Mouse (Mus musculus) intestine, postnatal 0 days (tissue): ENCODE data around the gene Miga1. TPM values are rescaled to one million over a fixed set of nuclear protein-coding genes. Genes with fewer than 3 reads are reported as not detected.

ENCODE experiments used
- ATAC-seq: fragments of 200-750 bp; cut with Nextera tagmentation; 2 replicates; pipeline ENCODE4 v1.8.0; 2017; ENCODE audit warnings: mild to moderate bottlenecking, moderate TSS enrichment, moderate library complexity
- H3K27ac ChIP-seq: fragments of 300-500 bp; sonication (generic); 2 replicates; pipeline ENCODE4 v1.5.1; 2014; ENCODE audit warnings: mild to moderate bottlenecking, low read depth, low read length, moderate library complexity
- H3K27me3 ChIP-seq: fragments of 300-500 bp; sonication (generic); replicated peaks from 2 replicates; pipeline ENCODE4 v1.6.1; 2014; ENCODE audit warnings: low read length, mixed read lengths; ENCODE audit not compliant: control insufficient read depth, insufficient read depth
- H3K36me3 ChIP-seq: fragments of 300-500 bp; sonication (generic); 2 replicates; pipeline ENCODE4 v1.6.1; 2014; ENCODE audit warnings: mild to moderate bottlenecking, moderate library complexity; ENCODE audit not compliant: control insufficient read depth, insufficient read depth
- H3K4me1 ChIP-seq: fragments of 300-500 bp; sonication (generic); replicated peaks from 2 replicates; pipeline ENCODE4 v1.6.1; 2014; ENCODE audit warnings: antibody characterized with exemption, low read length, mixed read lengths; ENCODE audit not compliant: control insufficient read depth, insufficient read depth
- H3K4me2 ChIP-seq: fragments of 300-500 bp; sonication (generic); replicated peaks from 2 replicates; pipeline ENCODE4 v1.6.1; 2014; ENCODE audit warnings: low read depth, mild to moderate bottlenecking, moderate library complexity
- H3K4me3 ChIP-seq: fragments of 300-500 bp; sonication (generic); 2 replicates; pipeline ENCODE4 v1.5.1; 2014; ENCODE audit warnings: low read depth, low read length
- H3K9ac ChIP-seq: fragments of 300-500 bp; sonication (generic); 2 replicates; pipeline ENCODE4 v1.6.1; 2014; ENCODE audit warnings: mild to moderate bottlenecking, low read depth, low read length
- H3K9me3 ChIP-seq: fragments of 300-500 bp; sonication (generic); 2 replicates; pipeline ENCODE4 v1.6.1; 2016; ENCODE audit warnings: mixed run types; ENCODE audit not compliant: control insufficient read depth
- CTCF ChIP-seq: sonication (generic); IDR thresholded peaks from 2 replicates; pipeline ENCODE4 v1.5.1; 2016; ENCODE audit warnings: low read depth, mild to moderate bottlenecking, control low read depth, antibody characterized with exemption, moderate library complexity
- WGBS: fragments of 180-500 bp; shearing (Covaris S2); extraction: QIAGEN DNeasy Blood & Tissue Kit; methylation state at CpG from one replicate; pipeline ENCODE4 v1.1.7; 2014; 5-methylcytosine and 5-hydroxymethylcytosine counted together
- polyA plus RNA-seq: library from polyadenylated mRNA; unstranded; fragments of >200 nt; fragmentation: Nextera tagmentation; extraction: Ambion mirVana; gene quantifications from 2 replicates; pipeline ENCODE4 v1.2.1, GENCODE M21; 2015

Gene Miga1
- polyA plus RNA-seq, 1 experiment from 2014 or later, result 5.8 TPM

DNA sequence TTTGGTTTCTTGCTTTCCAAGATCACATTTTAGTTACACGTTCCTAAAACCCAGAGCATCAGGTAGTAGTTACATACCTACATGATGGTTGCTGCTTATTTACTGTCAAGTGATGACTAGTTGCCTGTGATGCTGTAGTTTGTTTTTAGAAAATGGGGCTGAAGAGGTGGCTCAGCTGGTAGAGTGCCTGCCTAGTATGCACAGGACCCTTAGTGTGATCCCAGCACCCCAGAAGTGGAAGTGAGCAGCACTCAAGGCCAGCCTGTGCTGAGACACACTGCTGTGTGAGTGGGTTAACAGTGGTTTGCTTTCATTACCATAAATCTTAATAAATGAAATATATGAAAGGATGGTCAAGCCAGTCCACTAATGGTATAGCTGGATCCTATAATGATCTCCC is 100.6 kb downstream of the Miga1 start:
- Histone ChIP-seq H3K27me3 (no peaks in the 10 kb centered on the region), H3K4me3 (no peak overlapping the region), H3K4me2 (no peak overlapping the region), H3K27ac (no peak overlapping the region), H3K36me3 (peaks cover 20% of the 10 kb centered on the region; the same call in 1 of the 2 replicates), H3K4me1 (peaks cover 6% of the 10 kb centered on the region; the same call in 1 of the 2 replicates), H3K9ac (no peak overlapping the region), H3K9me3 (no peaks in the 10 kb centered on the region)
- no peak for ATAC-seq
- TF ChIP-seq CTCF, result no peak
- 94% methylated on average over 1 of the region's 1 CpGs for WGBS

DNA sequence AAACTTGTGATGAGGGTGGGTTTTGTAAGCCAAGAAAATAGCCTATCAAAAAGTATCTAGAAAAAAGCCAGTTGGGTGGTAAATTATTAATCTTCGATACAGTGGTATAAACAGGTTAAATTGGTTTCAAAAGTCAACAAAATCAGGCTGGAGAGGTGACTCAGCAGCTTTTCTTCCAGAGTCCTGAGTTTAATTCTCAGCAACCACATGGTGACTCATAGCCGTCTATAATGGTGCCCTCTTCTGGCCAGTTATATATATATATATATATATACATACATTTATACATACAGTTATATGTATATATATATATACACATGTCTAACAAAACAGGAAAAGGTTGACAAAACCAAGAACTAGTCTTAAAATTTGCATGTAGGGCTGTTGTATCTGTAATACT is 101.4 kb downstream of the Miga1 start:
- H3K36me3 ChIP-seq, result peaks cover 25% of the 10 kb centered on the region; the same call in 1 of the 2 replicates
- no peak overlapping the region for H3K27ac ChIP-seq
- peak; percentile 69 for ATAC-seq
- no peaks in the 10 kb centered on the region for H3K27me3 ChIP-seq
- TF ChIP-seq CTCF, result peak; percentile 49
- no peak overlapping the region for H3K4me3 ChIP-seq
- H3K9me3 ChIP-seq, result no peaks in the 10 kb centered on the region
- H3K4me1 ChIP-seq, result peaks cover 6% of the 10 kb centered on the region; the same call in 1 of the 2 replicates
- H3K9ac ChIP-seq, result no peak overlapping the region
- no peak overlapping the region for H3K4me2 ChIP-seq
- WGBS, result 24% methylated on average over 2 of the region's 2 CpGs

DNA sequence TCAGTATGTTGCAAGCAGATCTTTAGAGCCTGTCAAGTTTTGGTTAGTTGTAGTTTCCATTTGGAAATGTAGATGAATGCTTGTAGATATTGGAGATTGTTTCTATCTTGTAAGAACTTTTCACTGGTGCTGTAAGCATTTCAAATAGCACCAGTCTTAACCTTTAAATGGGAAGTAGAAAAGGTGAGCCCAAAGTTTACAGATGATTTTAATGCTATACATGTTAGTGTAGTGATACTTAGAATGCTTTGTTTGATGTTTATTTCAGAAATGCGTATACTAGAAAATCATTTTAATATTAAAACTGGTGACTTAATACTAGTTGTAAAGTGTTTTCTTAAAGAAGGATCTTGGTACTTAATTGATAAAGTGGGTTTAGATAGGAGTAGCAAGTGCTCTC is 104.4 kb downstream of the Miga1 start:
- Histone ChIP-seq H3K9me3 (no peaks in the 10 kb centered on the region), H3K27me3 (no peaks in the 10 kb centered on the region), H3K4me1 (peaks cover 6% of the 10 kb centered on the region; the same call in 1 of the 2 replicates), H3K27ac (no peak overlapping the region), H3K4me2 (no peak overlapping the region), H3K4me3 (no peak overlapping the region), H3K36me3 (peaks cover 31% of the 10 kb centered on the region; the same call in 1 of the 2 replicates), H3K9ac (no peak overlapping the region)
- 93% methylated on average over 1 of the region's 1 CpGs for WGBS
- no peak for TF ChIP-seq CTCF
- ATAC-seq, result no peak

DNA sequence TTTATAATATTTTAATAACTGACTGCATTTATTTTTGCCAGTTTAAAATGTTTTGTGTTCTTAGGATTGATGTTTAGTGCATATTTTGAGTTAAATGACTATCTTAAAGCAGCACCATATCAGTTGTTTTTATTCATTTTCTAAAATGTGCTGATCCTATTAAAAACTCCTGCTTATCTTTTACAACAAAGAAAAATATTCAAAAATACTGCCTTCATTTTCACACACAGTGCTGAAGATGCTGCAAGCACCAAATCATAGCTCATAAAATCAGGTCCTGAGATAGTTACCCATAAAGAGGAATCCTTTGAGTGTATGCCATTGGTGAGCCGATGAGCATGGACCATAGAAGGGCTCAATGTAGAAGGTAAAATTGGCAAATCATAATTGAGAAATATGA is 105.0 kb downstream of the Miga1 start:
- Histone ChIP-seq H3K4me2 (no peak overlapping the region), H3K4me1 (peaks cover 6% of the 10 kb centered on the region; the same call in 1 of the 2 replicates), H3K4me3 (no peak overlapping the region), H3K9me3 (no peaks in the 10 kb centered on the region), H3K27me3 (no peaks in the 10 kb centered on the region), H3K36me3 (peaks cover 31% of the 10 kb centered on the region; the same call in 1 of the 2 replicates), H3K27ac (no peak overlapping the region), H3K9ac (no peak overlapping the region)
- no peak for ATAC-seq
- WGBS, result 77% methylated on average over 1 of the region's 1 CpGs
- no peak for TF ChIP-seq CTCF

DNA sequence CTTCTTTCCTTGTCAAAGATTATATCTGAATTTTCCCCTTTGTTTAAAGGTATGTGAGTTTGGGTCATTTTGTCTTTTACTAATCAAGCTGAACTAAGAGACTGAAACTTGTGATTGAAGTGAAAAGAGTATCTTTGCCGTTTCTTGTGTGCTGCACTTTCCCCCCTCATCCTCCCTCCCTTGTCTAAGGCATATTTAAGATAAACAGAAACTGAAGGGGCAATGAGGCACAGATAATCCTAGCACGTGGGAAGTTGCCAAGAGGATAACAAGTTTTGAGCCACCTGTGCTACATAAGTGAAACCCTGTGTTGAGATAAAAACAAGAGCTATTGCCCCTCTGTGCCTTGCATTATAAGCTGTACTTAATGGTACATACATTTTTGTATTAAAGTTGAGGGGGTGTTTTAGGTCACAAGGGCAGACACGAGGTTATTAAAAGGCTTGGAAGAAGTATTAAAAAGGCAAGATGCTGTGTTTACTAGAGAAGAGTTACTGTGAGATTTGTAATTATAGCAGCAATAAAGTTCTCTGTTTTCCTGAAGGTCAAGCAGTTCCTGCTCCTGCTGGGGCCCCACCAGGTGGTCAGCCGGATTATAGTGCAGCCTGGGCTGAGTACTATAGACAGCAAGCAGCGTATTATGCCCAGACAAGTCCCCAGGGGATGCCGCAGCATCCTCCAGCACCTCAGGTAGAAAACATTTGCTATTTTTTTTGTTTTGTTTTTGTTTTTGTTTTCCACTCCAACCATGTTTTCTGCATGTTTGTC is 108.7 kb downstream of the Miga1 start:
- H3K9ac ChIP-seq, result no peak overlapping the region
- no peak for ATAC-seq
- WGBS, result 38% methylated on average over 6 of the region's 6 CpGs
- peaks cover 45% of the 10 kb centered on the region for H3K36me3 ChIP-seq
- no peaks in the 10 kb centered on the region for H3K27me3 ChIP-seq
- no peaks in the 10 kb centered on the region for H3K9me3 ChIP-seq
- TF ChIP-seq CTCF, result no peak
- no peaks in the 10 kb centered on the region for H3K4me1 ChIP-seq
- H3K4me3 ChIP-seq, result no peak overlapping the region
- H3K4me2 ChIP-seq, result no peak overlapping the region
- H3K27ac ChIP-seq, result peak overlapping the region; percentile 7; the same call in 1 of the 2 replicates

DNA sequence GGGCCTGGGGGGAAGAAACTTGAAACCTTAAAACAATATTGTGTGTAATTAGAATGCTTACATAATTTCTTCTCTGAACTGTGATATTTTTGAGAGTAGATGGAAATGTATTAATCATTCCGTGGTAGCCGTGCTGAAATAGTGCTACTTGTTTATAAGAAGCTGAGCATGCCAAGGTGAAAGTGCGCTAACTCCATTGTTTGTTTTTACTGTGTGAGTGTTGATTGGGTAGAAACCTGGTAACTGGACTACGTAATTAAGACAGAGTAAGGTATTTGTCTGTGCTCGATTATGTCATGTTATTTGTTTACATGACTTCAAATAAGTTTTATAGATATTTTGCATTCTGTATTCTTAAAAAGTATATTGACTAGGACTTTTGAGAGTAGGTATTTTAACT is 110.9 kb downstream of the Miga1 start:
- Histone ChIP-seq H3K36me3 (peaks cover 58% of the 10 kb centered on the region), H3K27ac (no peak overlapping the region), H3K4me3 (no peak overlapping the region), H3K9ac (no peak overlapping the region), H3K9me3 (no peaks in the 10 kb centered on the region), H3K27me3 (no peaks in the 10 kb centered on the region), H3K4me2 (no peak overlapping the region), H3K4me1 (no peaks in the 10 kb centered on the region)
- no peak for ATAC-seq
- TF ChIP-seq CTCF, result no peak
- whole genome bisulfite sequencing, result 78% methylated on average over 5 of the region's 5 CpGs
